Mouse (Mus musculus) heart, adult 2 months (tissue): ENCODE measurements around the gene Mup4.

Experiments used
- CTCF ChIP-seq: fragments of 200-600 bp; IDR thresholded peaks from 2 replicates; pipeline ENCODE4 v1.8.1; 2022; ENCODE audit warnings: antibody characterized with exemption, mild to moderate bottlenecking, moderate library complexity
- POLR2A ChIP-seq: fragments of 200-500 bp; IDR thresholded peaks from 2 replicates; pipeline ENCODE4 v1.6.1; 2011; ENCODE audit warnings: mild to moderate bottlenecking, low read depth, low read length, control low read depth; ENCODE audit not compliant: insufficient read depth

GRCm38 (mm10) chr4:59917966-59918365 lies 42.5 kb downstream of the Mup4 start:
- no peak for TF ChIP-seq CTCF
- TF ChIP-seq POLR2A, result no peak
